Mouse (Mus musculus): ENCODE measurements around the gene Mtmr1. TPM values are rescaled to one million over a fixed set of nuclear protein-coding genes. Genes with fewer than 3 reads are reported as not detected.

Gene Mtmr1
- 5.4 and 9.6 TPM in 2 replicates for polyA plus RNA-seq (2012; rRNA removed)

GRCm38 (mm10) chrX:71364554-71364991, at the start of gene Mtmr1:
Mtmr1 (plus strand) TSS chrX:71364760.

Other genes starting within 250 kb of the Mtmr1 start
- gene Mtm1, start 154.0 kb upstream of the Mtmr1 start, polyA plus RNA-seq (2012; rRNA removed) = 1.9 and 3.0 TPM in 2 replicates
- 24.3 and 34.0 TPM in 2 replicates for gene Cd99l2, start 128.1 kb downstream of the Mtmr1 start, polyA plus RNA-seq (2012; rRNA removed)
- 530 and 832 TPM in 2 replicates for gene Hmgb3, start 191.2 kb downstream of the Mtmr1 start, polyA plus RNA-seq (2012; rRNA removed)